Mouse (Mus musculus) kidney, postnatal 0 days (tissue): ENCODE measurements around the gene Ociad1. TPM values are rescaled to one million over a fixed set of nuclear protein-coding genes. Genes with fewer than 3 reads are reported as not detected.

Experiments
- ATAC-seq: fragments of 200-750 bp; cut with Nextera tagmentation; replicated peaks from 2 replicates; pipeline ENCODE4 v1.8.0; 2017; ENCODE audit warnings: low read depth, moderate number of reproducible peaks, moderate TSS enrichment, moderate library complexity; ENCODE audit not compliant: low FRiP score
- DNase-seq: peaks from one replicate; pipeline ENCODE4 v3.0.0-alpha.2; 2016; ENCODE audit warnings: low spot score
- H3K27ac ChIP-seq: fragments of 300-500 bp; sonication (generic); 2 replicates; pipeline ENCODE4 v1.5.1; 2014; ENCODE audit warnings: mild to moderate bottlenecking
- H3K27me3 ChIP-seq: fragments of 300-500 bp; sonication (generic); 2 replicates; pipeline ENCODE4 v1.6.1; 2014; ENCODE audit warnings: low read length, mixed read lengths; ENCODE audit not compliant: insufficient read depth
- H3K36me3 ChIP-seq: fragments of 300-500 bp; sonication (generic); 2 replicates; pipeline ENCODE4 v1.6.1; 2014; ENCODE audit warnings: low read length, mixed read lengths; ENCODE audit not compliant: insufficient read depth
- H3K4me1 ChIP-seq: fragments of 300-500 bp; sonication (generic); replicated peaks from 2 replicates; pipeline ENCODE4 v1.6.1; 2014; ENCODE audit warnings: antibody characterized with exemption, low read length, mixed read lengths; ENCODE audit not compliant: insufficient read depth
- H3K4me2 ChIP-seq: fragments of 300-500 bp; sonication (generic); 2 replicates; pipeline ENCODE4 v1.6.1; 2014; ENCODE audit warnings: mild to moderate bottlenecking, low read length, moderate library complexity, mixed read lengths
- H3K4me3 ChIP-seq: fragments of 300-500 bp; sonication (generic); replicated peaks from 2 replicates; pipeline ENCODE4 v1.5.1; 2014; ENCODE audit warnings: low read depth, low read length
- H3K9ac ChIP-seq: fragments of 300-500 bp; sonication (generic); 2 replicates; pipeline ENCODE4 v1.6.1; 2014; ENCODE audit warnings: low read depth, low read length
- H3K9me3 ChIP-seq: fragments of 300-500 bp; sonication (generic); replicated peaks from 2 replicates; pipeline ENCODE4 v1.6.1; 2016; ENCODE audit warnings: low read length, inconsistent platforms, mixed read lengths
- CTCF ChIP-seq: IDR thresholded peaks from 2 replicates; pipeline ENCODE4 v1.5.1; 2016; ENCODE audit warnings: antibody characterized with exemption, low read depth, mild to moderate bottlenecking, moderate library complexity
- WGBS: fragments of 180-500 bp; shearing (Covaris S2); extraction: QIAGEN DNeasy Blood & Tissue Kit; methylation state at CpG from one replicate; pipeline ENCODE4 v1.1.7; 2014; 5-methylcytosine and 5-hydroxymethylcytosine counted together
- polyA plus RNA-seq: library from polyadenylated mRNA; unstranded; fragments of >200 nt; fragmentation: Nextera tagmentation; extraction: Ambion mirVana; gene quantifications from 2 replicates; pipeline ENCODE4 v1.2.1, GENCODE M21; 2015

Gene Ociad1
- polyA plus RNA-seq, 1 experiment from 2014 or later: 209 TPM

GRCm38 (mm10) chr5:73254660-73255059 lies 37.9 kb upstream of the Ociad1 start:
- H3K36me3 ChIP-seq: no peaks in the 10 kb centered on the region
- H3K9me3 ChIP-seq: no peaks in the 10 kb centered on the region
- peak overlapping the region; percentile 86 for H3K4me3 ChIP-seq
- H3K27me3 ChIP-seq: no peaks in the 10 kb centered on the region
- H3K27ac ChIP-seq: peak overlapping the region; percentile 99
- no peak for ATAC-seq
- H3K9ac ChIP-seq: peak overlapping the region; percentile 87; the same call in 1 of the 2 replicates
- H3K4me2 ChIP-seq: peak overlapping the region; percentile 71
- peaks cover 7% of the 10 kb centered on the region; the same call in 1 of the 2 replicates for H3K4me1 ChIP-seq
- WGBS: 12% methylated on average over 5 of the region's 5 CpGs
- no peak for TF ChIP-seq CTCF
- peak; percentile 69 for DNase-seq

GRCm38 (mm10) chr5:73255321-73256251 lies 37.0 kb upstream of the Ociad1 start:
- peak overlapping the region; percentile 71 for H3K4me2 ChIP-seq
- peak overlapping the region; percentile 86 for H3K4me3 ChIP-seq
- peak overlapping the region; percentile 99 for H3K27ac ChIP-seq
- under 1% methylated on average over 123 of the region's 129 CpGs for WGBS
- TF ChIP-seq CTCF: no peak
- H3K36me3 ChIP-seq: no peaks in the 10 kb centered on the region
- ATAC-seq (peak; percentile 40), DNase-seq (peak; percentile 66)
- H3K27me3 ChIP-seq: no peaks in the 10 kb centered on the region
- no peaks in the 10 kb centered on the region for H3K9me3 ChIP-seq
- H3K9ac ChIP-seq: peak overlapping the region; percentile 87
- H3K4me1 ChIP-seq: peaks cover 7% of the 10 kb centered on the region; the same call in 1 of the 2 replicates

- peak; percentile 98 for ATAC-seq
- H3K27ac ChIP-seq: peak within 1 kb of the TSS; percentile 99
- DNase-seq: peak; percentile 100
- peak within 1 kb of the TSS; percentile 86 for H3K4me3 ChIP-seq
- H3K36me3 ChIP-seq: no peaks in the 10 kb centered on the region
- WGBS: under 1% methylated on average over 43 of the region's 44 CpGs
- no peak for TF ChIP-seq CTCF
- H3K4me1 ChIP-seq: peaks cover 7% of the 10 kb centered on the region; the same call in 1 of the 2 replicates
- no peaks in the 10 kb centered on the region for H3K9me3 ChIP-seq
- H3K4me2 ChIP-seq: peak within 1 kb of the TSS; percentile 77
- H3K27me3 ChIP-seq: no peaks in the 10 kb centered on the region
- peak within 1 kb of the TSS; percentile 87 for H3K9ac ChIP-seq
These were observed 36.1 kb upstream of the Ociad1 start, which contains the start of gene Fryl for GRCm38 (mm10) chr5:73256352-73257065. Fryl (minus strand) TSS chr5:73256619.

- H3K36me3 ChIP-seq: no peaks in the 10 kb centered on the region
These were observed 35.5 kb upstream of the Ociad1 start for GRCm38 (mm10) chr5:73257096-73257495.

GRCm38 (mm10) chr5:73257723-73258122 lies 34.9 kb upstream of the Ociad1 start:
- 55% methylated on average over 8 of the region's 8 CpGs for WGBS
- TF ChIP-seq CTCF: no peak
- Histone ChIP-seq H3K4me1 (peaks cover 7% of the 10 kb centered on the region; the same call in 1 of the 2 replicates), H3K9me3 (no peaks in the 10 kb centered on the region), H3K36me3 (no peaks in the 10 kb centered on the region), H3K27me3 (no peaks in the 10 kb centered on the region), H3K4me3 (no peak overlapping the region), H3K9ac (no peak overlapping the region), H3K4me2 (peak overlapping the region; percentile 77; the same call in 1 of the 2 replicates), H3K27ac (no peak overlapping the region)
- ATAC-seq: no peak
- DNase-seq: no peak

More at GRCm38 (mm10) chr5:73257096-73257495, 35.5 kb upstream of the Ociad1 start:
- ATAC-seq: no peak
- DNase-seq: peak; percentile 33
- no peak for TF ChIP-seq CTCF
- Histone ChIP-seq H3K4me1 (peaks cover 7% of the 10 kb centered on the region; the same call in 1 of the 2 replicates), H3K9me3 (no peaks in the 10 kb centered on the region), H3K9ac (peak overlapping the region; percentile 52), H3K27ac (peak overlapping the region; percentile 71), H3K4me3 (peak overlapping the region; percentile 86), H3K4me2 (peak overlapping the region; percentile 77), H3K27me3 (no peaks in the 10 kb centered on the region)
- 3% methylated on average over 11 of the region's 11 CpGs for WGBS

- H3K4me3 ChIP-seq: no peak overlapping the region
- H3K9ac ChIP-seq: no peak overlapping the region
- H3K4me1 ChIP-seq: no peaks in the 10 kb centered on the region
- H3K36me3 ChIP-seq: no peaks in the 10 kb centered on the region
- DNase-seq: peak; percentile 52
- ATAC-seq: no peak
- no peak for TF ChIP-seq CTCF
- no peaks in the 10 kb centered on the region for H3K27me3 ChIP-seq
- no peak overlapping the region for H3K4me2 ChIP-seq
- WGBS: 61% methylated on average over 3 of the region's 5 CpGs
- no peaks in the 10 kb centered on the region for H3K9me3 ChIP-seq
- H3K27ac ChIP-seq: no peak overlapping the region
These were observed 28.5 kb upstream of the Ociad1 start for GRCm38 (mm10) chr5:73264122-73264521.
